In the genomic region with DNA sequence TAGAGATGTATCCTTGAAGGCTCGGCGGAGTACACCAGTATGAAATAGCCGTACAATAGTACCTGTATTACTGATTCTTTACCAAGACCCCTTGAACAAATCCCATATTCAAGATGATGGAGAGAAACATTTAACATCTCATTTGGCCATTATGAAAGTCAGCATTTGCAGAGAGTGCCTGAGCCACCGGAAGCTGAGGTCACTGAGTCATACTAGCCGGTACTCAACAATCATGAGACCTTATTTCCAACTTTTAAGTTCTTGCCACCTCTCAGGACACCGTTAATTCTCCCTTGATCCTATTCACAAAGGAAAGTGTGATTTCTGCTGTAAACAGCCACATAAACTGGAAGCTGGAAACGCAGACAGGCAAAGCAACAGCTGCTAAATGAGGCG, we compare ENCODE assay signal across 10 mouse cellular contexts. TPM values are rescaled to one million over a fixed set of nuclear protein-coding genes. Genes with fewer than 3 reads are reported as not detected.
DNase-seq lines count a peak whose midpoint lies in the region; ATAC-seq and TF ChIP-seq lines count a peak whose summit lies in the region.
"Had no signal": no experiment of that assay in that cellular context is flagged by ENCODE, and none has a peak within 500 bp of the region (broad histone marks: within the 10 kb centered on the region; RNA-seq: fewer than 3 reads in every experiment).

No protein-coding gene starts in this region.

- H3K4me3 ChIP-seq in kidney, postnatal 0 days (replicated peaks; ENCODE audit: low read depth, low read length), result no peak overlapping the region
- H3K4me3 ChIP-seq in kidney, adult 2 months (ENCODE audit: insufficient read depth, low read depth, low read length), result no peak overlapping the region
- peak overlapping the region; percentile 44 for H3K4me3 ChIP-seq in embryonic facial prominence, embryonic 10.5 days
- H3K4me3 ChIP-seq in forebrain, embryonic 15.5 days, result no peak overlapping the region

- H3K4me1 ChIP-seq in kidney, postnatal 0 days (replicated peaks; ENCODE audit: insufficient read depth, low read length), result peaks cover 11% of the 10 kb centered on the region
- H3K4me1 ChIP-seq in kidney, adult 2 months (ENCODE audit: control insufficient read depth, insufficient read depth, low read length), result no peaks in the 10 kb centered on the region
- H3K4me1 ChIP-seq in embryonic facial prominence, embryonic 10.5 days, result peaks cover 22% of the 10 kb centered on the region
- H3K4me1 ChIP-seq in forebrain, embryonic 15.5 days, result peaks cover 18% of the 10 kb centered on the region

- TF ChIP-seq CTCF in kidney, postnatal 0 days (IDR thresholded peaks at IDR 0.05; ENCODE audit: low read depth), result no peak
- no peak for TF ChIP-seq CTCF in kidney, adult 2 months (conservative IDR thresholded peaks at IDR 0.05; ENCODE audit: insufficient read depth, insufficient read length, low read depth, low read length)

- WGBS in kidney, postnatal 0 days, result 38% methylated on average over 8 of the region's 8 CpGs
- WGBS in kidney, adult 2 months, result 39% methylated on average over 8 of the region's 8 CpGs
- 75% methylated on average over 8 of the region's 8 CpGs for WGBS in embryonic facial prominence, embryonic 10.5 days
- 54% methylated on average over 8 of the region's 8 CpGs for WGBS in forebrain, embryonic 15.5 days

- peak overlapping the region; percentile 16; the same call in 1 of the 2 replicates for H3K4me2 ChIP-seq in kidney, postnatal 0 days (ENCODE audit: low read length)
- H3K4me2 ChIP-seq in forebrain, embryonic 15.5 days (replicated peaks), result no peak overlapping the region

- TF ChIP-seq POLR2A in kidney, adult 2 months (IDR thresholded peaks at IDR 0.05; ENCODE audit: low read depth, low read length), result no peak

- no peak for DNase-seq in kidney, postnatal 0 days (ENCODE audit: low spot score)
- no peak for DNase-seq in kidney, adult 2 months
- DNase-seq in embryonic facial prominence, embryonic 10.5 days (ENCODE audit: low spot score), result no peak
- no peak for DNase-seq in adrenal gland, adult (ENCODE audit: inconsistent age in 2 of 2, low spot score in 1 of 2)
- no peak for DNase-seq in right cerebral cortex, postnatal 14 days
- DNase-seq in c-Kit-positive CD71-positive TER-119-positive erythroid progenitor cells, embryonic 14.5 days (ENCODE audit: low spot score), result no peak
- DNase-seq: right cerebral cortex, postnatal 25 days; thymus, postnatal 4 days had no signal

- no peak overlapping the region for H3K9ac ChIP-seq in kidney, postnatal 0 days (ENCODE audit: low read depth, low read length)
- no peak overlapping the region for H3K9ac ChIP-seq in forebrain, embryonic 15.5 days (replicated peaks)

- ATAC-seq in kidney, postnatal 0 days (replicated peaks; ENCODE audit: low FRiP score, low read depth), result peak; percentile 8; the same call in 1 of the 2 replicates
- ATAC-seq in forebrain, embryonic 15.5 days (replicated peaks), result no peak
- ATAC-seq in megakaryocyte, adult 5-6 weeks (ENCODE audit: poor library complexity, severe bottlenecking), result peak; percentile 85

- H3K27ac ChIP-seq in kidney, postnatal 0 days, result 0 out of 2 replicates have a peak overlapping the region, but pooled peaks have one; percentile 36
- H3K27ac ChIP-seq in kidney, adult 2 months (ENCODE audit: insufficient read depth, low read depth, low read length), result no peak overlapping the region
- peak overlapping the region; percentile 85 for H3K27ac ChIP-seq in embryonic facial prominence, embryonic 10.5 days (replicated peaks)
- peak overlapping the region; percentile 31; the same call in 1 of the 2 replicates for H3K27ac ChIP-seq in forebrain, embryonic 15.5 days (replicated peaks)

- no peaks in the 10 kb centered on the region for H3K27me3 ChIP-seq in kidney, postnatal 0 days (ENCODE audit: insufficient read depth, low read length)
- no peaks in the 10 kb centered on the region for H3K27me3 ChIP-seq in kidney, adult 2 months (replicated peaks; ENCODE audit: control insufficient read depth, insufficient read depth, low read length)
- H3K27me3 ChIP-seq in embryonic facial prominence, embryonic 10.5 days (replicated peaks; ENCODE audit: low read depth, poor library complexity, severe bottlenecking), result no peaks in the 10 kb centered on the region
- no peaks in the 10 kb centered on the region for H3K27me3 ChIP-seq in forebrain, embryonic 15.5 days

- H3K36me3 ChIP-seq in kidney, postnatal 0 days (ENCODE audit: insufficient read depth, low read length), result no peaks in the 10 kb centered on the region
- no peaks in the 10 kb centered on the region for H3K36me3 ChIP-seq in kidney, adult 2 months (ENCODE audit: control insufficient read depth, insufficient read depth, low read length)
- no peaks in the 10 kb centered on the region; the same call in 1 of the 2 replicates for H3K36me3 ChIP-seq in embryonic facial prominence, embryonic 10.5 days (replicated peaks)
- no peaks in the 10 kb centered on the region for H3K36me3 ChIP-seq in forebrain, embryonic 15.5 days

- no peaks in the 10 kb centered on the region for H3K9me3 ChIP-seq in kidney, postnatal 0 days (replicated peaks; ENCODE audit: low read length)
- no peaks in the 10 kb centered on the region for H3K9me3 ChIP-seq in embryonic facial prominence, embryonic 10.5 days
- no peaks in the 10 kb centered on the region for H3K9me3 ChIP-seq in forebrain, embryonic 15.5 days

RNA-seq across cellular contexts. Expression of gene Fam120b, which starts 44.1 kb away (rescaled TPM):
- polyA plus RNA-seq in kidney, postnatal 0 days (2015; fragmentation: Nextera tagmentation; extraction: Ambion mirVana), result 18.4 and 19.9 TPM in 2 replicates
- polyA plus RNA-seq in kidney, adult 2 months (2012; rRNA removed), result 11.7 and 12.3 TPM in 2 replicates
- polyA plus RNA-seq in embryonic facial prominence, embryonic 10.5 days (2016; fragmentation: Nextera tagmentation; extraction: Ambion mirVana), result 26.9 and 27.3 TPM in 2 replicates
- 47.8 and 48.6 TPM in 2 replicates for polyA plus RNA-seq in forebrain, embryonic 15.5 days (2015; fragmentation: Nextera tagmentation; extraction: Ambion mirVana)
- 10.8 and 11.8 TPM in 2 replicates for total RNA-seq in megakaryocyte, adult 5-6 weeks (2015)
- total RNA-seq in megakaryocyte, adult 5-6 weeks (2017), result 13.0 and 16.6 TPM in 2 replicates

RNA-seq across cellular contexts. Expression of gene Psmb1, which starts 59.5 kb away (rescaled TPM):
- 296 and 318 TPM in 2 replicates for polyA plus RNA-seq in kidney, postnatal 0 days (2015; fragmentation: Nextera tagmentation; extraction: Ambion mirVana)
- 106 and 107 TPM in 2 replicates for polyA plus RNA-seq in kidney, adult 2 months (2012; rRNA removed)
- polyA plus RNA-seq in embryonic facial prominence, embryonic 10.5 days (2016; fragmentation: Nextera tagmentation; extraction: Ambion mirVana), result 281 and 290 TPM in 2 replicates
- polyA plus RNA-seq in forebrain, embryonic 15.5 days (2015; fragmentation: Nextera tagmentation; extraction: Ambion mirVana), result 238 and 248 TPM in 2 replicates
- 147 and 148 TPM in 2 replicates for total RNA-seq in megakaryocyte, adult 5-6 weeks (2015)
- total RNA-seq in megakaryocyte, adult 5-6 weeks (2017), result 126 and 144 TPM in 2 replicates

RNA-seq across cellular contexts. Expression of gene Tbp, which starts 59.6 kb away (rescaled TPM):
- 39.7 and 41.0 TPM in 2 replicates for polyA plus RNA-seq in kidney, postnatal 0 days (2015; fragmentation: Nextera tagmentation; extraction: Ambion mirVana)
- polyA plus RNA-seq in kidney, adult 2 months (2012; rRNA removed), result 39.7 and 44.8 TPM in 2 replicates
- polyA plus RNA-seq in embryonic facial prominence, embryonic 10.5 days (2016; fragmentation: Nextera tagmentation; extraction: Ambion mirVana), result 62.8 and 68.5 TPM in 2 replicates
- 69.3 and 71.3 TPM in 2 replicates for polyA plus RNA-seq in forebrain, embryonic 15.5 days (2015; fragmentation: Nextera tagmentation; extraction: Ambion mirVana)
- total RNA-seq in megakaryocyte, adult 5-6 weeks (2015), result 65.2 and 68.3 TPM in 2 replicates
- 42.1 and 50.2 TPM in 2 replicates for total RNA-seq in megakaryocyte, adult 5-6 weeks (2017)
